Mouse (Mus musculus) lung, postnatal 0 days (tissue): ENCODE results near the gene Hexim2. TPM values are rescaled to one million over a fixed set of nuclear protein-coding genes. Genes with fewer than 3 reads are reported as not detected.

Experiments used
- ATAC-seq: fragments of 200-750 bp; cut with Nextera tagmentation; 2 replicates; pipeline ENCODE4 v1.8.0; 2017; ENCODE audit warnings: moderate library complexity
- DNase-seq: peaks from one replicate; pipeline ENCODE4 v3.0.0-alpha.2; 2016; ENCODE audit warnings: low spot score
- H3K27ac ChIP-seq: fragments of 300-500 bp; sonication (generic); 2 replicates; pipeline ENCODE4 v1.5.1; 2014; ENCODE audit warnings: antibody characterized with exemption, mild to moderate bottlenecking, low read length, mixed read lengths
- H3K27me3 ChIP-seq: fragments of 300-500 bp; sonication (generic); replicated peaks from 2 replicates; pipeline ENCODE4 v1.6.1; 2014; ENCODE audit warnings: low read length, mixed read lengths; ENCODE audit not compliant: insufficient read depth
- H3K36me3 ChIP-seq: fragments of 300-500 bp; sonication (generic); 2 replicates; pipeline ENCODE4 v1.6.1; 2014; ENCODE audit warnings: low read length, mixed read lengths; ENCODE audit not compliant: insufficient read depth
- H3K4me1 ChIP-seq: fragments of 300-500 bp; sonication (generic); 2 replicates; pipeline ENCODE4 v1.6.1; 2014; ENCODE audit warnings: antibody characterized with exemption, low read depth, low read length, mixed read lengths; ENCODE audit not compliant: insufficient read depth
- H3K4me2 ChIP-seq: fragments of 300-500 bp; sonication (generic); replicated peaks from 2 replicates; pipeline ENCODE4 v1.6.1; 2014; ENCODE audit warnings: low read depth, mild to moderate bottlenecking, low read length, moderate library complexity, mixed read lengths
- H3K4me3 ChIP-seq: fragments of 300-500 bp; sonication (generic); 2 replicates; pipeline ENCODE4 v1.5.1; 2014; ENCODE audit warnings: low read depth, low read length
- H3K9ac ChIP-seq: fragments of 300-500 bp; sonication (generic); replicated peaks from 2 replicates; pipeline ENCODE4 v1.6.1; 2014; ENCODE audit warnings: low read depth, mild to moderate bottlenecking
- H3K9me3 ChIP-seq: fragments of 300-500 bp; sonication (generic); 2 replicates; pipeline ENCODE4 v1.6.1; 2016; ENCODE audit warnings: low read length, mixed read lengths
- CTCF ChIP-seq: IDR thresholded peaks from 2 replicates; pipeline ENCODE4 v1.5.1; 2016; ENCODE audit warnings: antibody characterized with exemption, mild to moderate bottlenecking
- EP300 ChIP-seq: IDR thresholded peaks from 2 replicates; pipeline ENCODE4 v1.6.1; 2016; ENCODE audit warnings: antibody characterized with exemption, mild to moderate bottlenecking, control low read depth
- WGBS: fragments of 180-500 bp; shearing (Covaris S2); extraction: QIAGEN DNeasy Blood & Tissue Kit; methylation state at CpG from one replicate; pipeline ENCODE4 v1.1.7; 2014; 5-methylcytosine and 5-hydroxymethylcytosine counted together
- polyA plus RNA-seq: library from polyadenylated mRNA; unstranded; fragments of >200 nt; fragmentation: Nextera tagmentation; extraction: Ambion mirVana; gene quantifications from 2 replicates; pipeline ENCODE4 v1.2.1, GENCODE M21; 2015

Gene Hexim2
- polyA plus RNA-seq, 1 experiment from 2014 or later, result 6.2 TPM

- TF ChIP-seq EP300 (no peak), CTCF (no peak)
- ATAC-seq, result no peak
- Histone ChIP-seq H3K27me3 (no peaks in the 10 kb centered on the region), H3K9me3 (no peaks in the 10 kb centered on the region), H3K4me1 (peaks cover 10% of the 10 kb centered on the region; the same call in 1 of the 2 replicates), H3K4me2 (peak overlapping the region; percentile 92), H3K9ac (no peak overlapping the region), H3K27ac (no peak overlapping the region), H3K4me3 (no peak overlapping the region), H3K36me3 (no peaks in the 10 kb centered on the region)
- no peak for DNase-seq
- WGBS, result 83% methylated on average over 2 of the region's 2 CpGs
These were observed 13.4 kb upstream of the Hexim2 start for GRCm38 (mm10) chr11:103118866-103119265.

- peak; percentile 40 for DNase-seq
- H3K4me1 ChIP-seq, result peaks cover 8% of the 10 kb centered on the region; the same call in 1 of the 2 replicates
- no peak overlapping the region for H3K4me3 ChIP-seq
- H3K4me2 ChIP-seq, result no peak overlapping the region
- no peak overlapping the region for H3K27ac ChIP-seq
- ATAC-seq, result no peak
- H3K9me3 ChIP-seq, result no peaks in the 10 kb centered on the region
- no peaks in the 10 kb centered on the region for H3K27me3 ChIP-seq
- 50% methylated on average over 5 of the region's 5 CpGs for WGBS
- H3K9ac ChIP-seq, result no peak overlapping the region
- no peak for TF ChIP-seq EP300
- TF ChIP-seq CTCF, result peak; percentile 30
- H3K36me3 ChIP-seq, result no peaks in the 10 kb centered on the region
These were observed 12.6 kb upstream of the Hexim2 start for GRCm38 (mm10) chr11:103119609-103120008.

- Histone ChIP-seq H3K4me1 (peaks cover 4% of the 10 kb centered on the region; the same call in 1 of the 2 replicates), H3K4me2 (no peak overlapping the region), H3K27ac (0 out of 2 replicates have a peak overlapping the region, but pooled peaks have one; percentile 33), H3K9me3 (no peaks in the 10 kb centered on the region), H3K4me3 (no peak overlapping the region), H3K36me3 (no peaks in the 10 kb centered on the region), H3K27me3 (no peaks in the 10 kb centered on the region), H3K9ac (no peak overlapping the region)
- TF ChIP-seq EP300, result no peak
- no peak for TF ChIP-seq CTCF
- ATAC-seq (no peak), DNase-seq (peak; percentile 74)
- WGBS, result 43% methylated on average over 5 of the region's 5 CpGs
These were observed 11.9 kb upstream of the Hexim2 start for GRCm38 (mm10) chr11:103120315-103120714.

GRCm38 (mm10) chr11:103132576-103133455 lies 587 bp downstream of the Hexim2 start:
- TF ChIP-seq CTCF (no peak), EP300 (peak; percentile 86)
- H3K27ac ChIP-seq, result peak overlapping the region; percentile 99
- H3K4me3 ChIP-seq, result peak overlapping the region; percentile 93
- peak overlapping the region; percentile 67 for H3K4me2 ChIP-seq
- no peaks in the 10 kb centered on the region for H3K9me3 ChIP-seq
- ATAC-seq (peak; percentile 96), DNase-seq (peak; percentile 100)
- H3K36me3 ChIP-seq, result no peaks in the 10 kb centered on the region
- WGBS, result under 1% methylated on average over 55 of the region's 58 CpGs
- H3K9ac ChIP-seq, result peak overlapping the region; percentile 99
- no peaks in the 10 kb centered on the region for H3K27me3 ChIP-seq
- H3K4me1 ChIP-seq, result peaks cover 24% of the 10 kb centered on the region

GRCm38 (mm10) chr11:103133456-103134185 lies 1.4 kb downstream of the Hexim2 start:
- TF ChIP-seq EP300 (no peak), CTCF (no peak)
- Histone ChIP-seq H3K36me3 (no peaks in the 10 kb centered on the region), H3K9ac (no peak overlapping the region; the same call in 1 of the 2 replicates), H3K4me1 (peaks cover 24% of the 10 kb centered on the region), H3K4me2 (peak overlapping the region; percentile 40), H3K9me3 (no peaks in the 10 kb centered on the region), H3K4me3 (no peak overlapping the region), H3K27ac (peak overlapping the region; percentile 81), H3K27me3 (no peaks in the 10 kb centered on the region)
- WGBS, result 45% methylated on average over 6 of the region's 6 CpGs
- ATAC-seq (no peak), DNase-seq (no peak)

GRCm38 (mm10) chr11:103134221-103134620 lies 2.0 kb downstream of the Hexim2 start:
- ATAC-seq (no peak), DNase-seq (peak; percentile 55)
- H3K9me3 ChIP-seq, result no peaks in the 10 kb centered on the region
- H3K4me1 ChIP-seq, result peaks cover 24% of the 10 kb centered on the region
- H3K9ac ChIP-seq, result no peak overlapping the region
- no peaks in the 10 kb centered on the region for H3K27me3 ChIP-seq
- WGBS, result 63% methylated on average over 3 of the region's 3 CpGs
- H3K4me3 ChIP-seq, result no peak overlapping the region
- no peak overlapping the region for H3K4me2 ChIP-seq
- H3K27ac ChIP-seq, result peak overlapping the region; percentile 81; the same call in 1 of the 2 replicates
- H3K36me3 ChIP-seq, result no peaks in the 10 kb centered on the region; the same call in 1 of the 2 replicates
- no peak for TF ChIP-seq EP300
- TF ChIP-seq CTCF, result no peak
